Mouse (Mus musculus): ENCODE results near the gene Nt5dc3. TPM values are rescaled to one million over a fixed set of nuclear protein-coding genes. Genes with fewer than 3 reads are reported as not detected.
A peak's percentile ranks its signal among the peaks of the same experiment; 100 is the strongest.

Nt5dc3 gene
- 14.3 and 16.5 TPM in 2 replicates for total RNA-seq (2014; fragmentation: Nextera tagmentation)
- 6.6 and 7.1 TPM in 2 replicates for total RNA-seq (2017)
- 7.6 and 13.0 TPM in 2 replicates for polyA plus RNA-seq (2012)

- peak within 1 kb of the TSS; percentile 92 for H3K4me3 ChIP-seq (ENCODE audit: low read depth, low read length)
- no peaks in the 10 kb centered on the region for H3K9me3 ChIP-seq (replicated peaks)
- no peak for TF ChIP-seq GATA1 (IDR thresholded peaks at IDR 0.05; ENCODE audit: borderline replicate concordance, low read length)
- no peak for TF ChIP-seq POLR2AphosphoS5 (IDR thresholded peaks at IDR 0.05; ENCODE audit: insufficient replicate concordance, low read depth, low read length)
- TF ChIP-seq GATA2 (IDR thresholded peaks at IDR 0.05; ENCODE audit: borderline replicate concordance, low read depth, low read length) = no peak
- TF ChIP-seq CTCF (IDR thresholded peaks at IDR 0.05; ENCODE audit: low read depth, low read length) = no peak
- no peak for TF ChIP-seq TAL1 (conservative IDR thresholded peaks at IDR 0.05; ENCODE audit: low read depth, low read length)
- DNase-seq (ENCODE audit: low spot score) (peak; percentile 85), ATAC-seq (ENCODE audit: extremely low read depth, insufficient number of reproducible peaks, low FRiP score, poor library complexity, severe bottlenecking) (peak; percentile 86)
- H3K27me3 ChIP-seq (ENCODE audit: insufficient read depth, low read length) = no peaks in the 10 kb centered on the region
- H3K4me1 ChIP-seq (ENCODE audit: insufficient read depth, low read depth, low read length) = peaks cover 53% of the 10 kb centered on the region
- peaks cover 10% of the 10 kb centered on the region for H3K36me3 ChIP-seq (replicated peaks)
These were observed at the start of gene Nt5dc3 for GRCm38 (mm10) chr10:86778398-86779116. Gene Nt5dc3 (plus strand): TSS chr10:86779005.

- TF ChIP-seq GATA2 (IDR thresholded peaks at IDR 0.05; ENCODE audit: borderline replicate concordance, low read depth, low read length) (no peak), CTCF (IDR thresholded peaks at IDR 0.05; ENCODE audit: low read depth, low read length) (peak; percentile 27; the same call in 1 of the 2 replicates), GATA1 (IDR thresholded peaks at IDR 0.05; ENCODE audit: borderline replicate concordance, low read length) (no peak), TAL1 (conservative IDR thresholded peaks at IDR 0.05; ENCODE audit: low read depth, low read length) (no peak), POLR2AphosphoS5 (IDR thresholded peaks at IDR 0.05; ENCODE audit: insufficient replicate concordance, low read depth, low read length) (no peak)
- H3K36me3 ChIP-seq (replicated peaks) = no peaks in the 10 kb centered on the region
- H3K4me3 ChIP-seq (ENCODE audit: low read depth, low read length) = no peak overlapping the region
- ATAC-seq (ENCODE audit: extremely low read depth, insufficient number of reproducible peaks, low FRiP score, poor library complexity, severe bottlenecking) (0 out of 2 replicates have a peak, but pooled peaks have one; percentile 22), DNase-seq (ENCODE audit: low spot score) (peak; percentile 32)
- no peaks in the 10 kb centered on the region for H3K9me3 ChIP-seq (replicated peaks)
- no peaks in the 10 kb centered on the region for H3K4me1 ChIP-seq (ENCODE audit: insufficient read depth, low read depth, low read length)
- no peaks in the 10 kb centered on the region; the same call in 1 of the 2 replicates for H3K27me3 ChIP-seq (ENCODE audit: insufficient read depth, low read length)
These were observed 47.8 kb upstream of the Nt5dc3 start for GRCm38 (mm10) chr10:86730823-86731499.

GRCm38 (mm10) chr10:86731500-86731863 lies 47.3 kb upstream of the Nt5dc3 start:
- H3K4me3 ChIP-seq (ENCODE audit: low read depth, low read length) = no peak overlapping the region
- H3K9me3 ChIP-seq (replicated peaks) = no peaks in the 10 kb centered on the region
- TF ChIP-seq CTCF (IDR thresholded peaks at IDR 0.05; ENCODE audit: low read depth, low read length) (no peak), POLR2AphosphoS5 (IDR thresholded peaks at IDR 0.05; ENCODE audit: insufficient replicate concordance, low read depth, low read length) (no peak), GATA1 (IDR thresholded peaks at IDR 0.05; ENCODE audit: borderline replicate concordance, low read length) (no peak), GATA2 (IDR thresholded peaks at IDR 0.05; ENCODE audit: borderline replicate concordance, low read depth, low read length) (no peak), TAL1 (conservative IDR thresholded peaks at IDR 0.05; ENCODE audit: low read depth, low read length) (no peak)
- no peaks in the 10 kb centered on the region for H3K36me3 ChIP-seq (replicated peaks)
- H3K4me1 ChIP-seq (ENCODE audit: insufficient read depth, low read depth, low read length) = no peaks in the 10 kb centered on the region
- DNase-seq (ENCODE audit: low spot score) (no peak), ATAC-seq (ENCODE audit: extremely low read depth, insufficient number of reproducible peaks, low FRiP score, poor library complexity, severe bottlenecking) (no peak)
- H3K27me3 ChIP-seq (ENCODE audit: insufficient read depth, low read length) = no peaks in the 10 kb centered on the region; the same call in 1 of the 2 replicates

- no peak for DNase-seq (ENCODE audit: low spot score)
- Histone ChIP-seq H3K9me3 (replicated peaks) (no peaks in the 10 kb centered on the region), H3K27me3 (ENCODE audit: insufficient read depth, low read length) (no peaks in the 10 kb centered on the region; the same call in 1 of the 2 replicates), H3K36me3 (replicated peaks) (no peaks in the 10 kb centered on the region), H3K4me1 (ENCODE audit: insufficient read depth, low read depth, low read length) (no peaks in the 10 kb centered on the region), H3K4me3 (ENCODE audit: low read depth, low read length) (no peak overlapping the region)
- ATAC-seq (ENCODE audit: extremely low read depth, insufficient number of reproducible peaks, low FRiP score, poor library complexity, severe bottlenecking) = no peak
- TF ChIP-seq CTCF (IDR thresholded peaks at IDR 0.05; ENCODE audit: low read depth, low read length) (no peak), GATA2 (IDR thresholded peaks at IDR 0.05; ENCODE audit: borderline replicate concordance, low read depth, low read length) (no peak), GATA1 (IDR thresholded peaks at IDR 0.05; ENCODE audit: borderline replicate concordance, low read length) (no peak), TAL1 (conservative IDR thresholded peaks at IDR 0.05; ENCODE audit: low read depth, low read length) (no peak)
These were observed 43.8 kb upstream of the Nt5dc3 start for GRCm38 (mm10) chr10:86735036-86735435.

- Histone ChIP-seq H3K4me3 (ENCODE audit: low read depth, low read length) (no peak overlapping the region), H3K9me3 (replicated peaks) (no peaks in the 10 kb centered on the region), H3K4me1 (ENCODE audit: insufficient read depth, low read depth, low read length) (no peaks in the 10 kb centered on the region), H3K36me3 (replicated peaks) (no peaks in the 10 kb centered on the region), H3K27me3 (ENCODE audit: insufficient read depth, low read length) (peaks cover 3% of the 10 kb centered on the region; the same call in 1 of the 2 replicates)
- ATAC-seq (ENCODE audit: extremely low read depth, insufficient number of reproducible peaks, low FRiP score, poor library complexity, severe bottlenecking) = no peak
- TF ChIP-seq TAL1 (conservative IDR thresholded peaks at IDR 0.05; ENCODE audit: low read depth, low read length) = no peak
- no peak for TF ChIP-seq GATA2 (IDR thresholded peaks at IDR 0.05; ENCODE audit: borderline replicate concordance, low read depth, low read length)
- no peak for TF ChIP-seq CTCF (IDR thresholded peaks at IDR 0.05; ENCODE audit: low read depth, low read length)
- no peak for TF ChIP-seq GATA1 (IDR thresholded peaks at IDR 0.05; ENCODE audit: borderline replicate concordance, low read length)
- no peak for TF ChIP-seq POLR2AphosphoS5 (IDR thresholded peaks at IDR 0.05; ENCODE audit: insufficient replicate concordance, low read depth, low read length)
- no peak for DNase-seq (ENCODE audit: low spot score)
These were observed 35.9 kb upstream of the Nt5dc3 start for GRCm38 (mm10) chr10:86742918-86743317.

GRCm38 (mm10) chr10:86744306-86744705 lies 34.5 kb upstream of the Nt5dc3 start:
- no peak for TF ChIP-seq TAL1 (conservative IDR thresholded peaks at IDR 0.05; ENCODE audit: low read depth, low read length)
- no peak for TF ChIP-seq CTCF (IDR thresholded peaks at IDR 0.05; ENCODE audit: low read depth, low read length)
- no peak for TF ChIP-seq GATA1 (IDR thresholded peaks at IDR 0.05; ENCODE audit: borderline replicate concordance, low read length)
- no peak for TF ChIP-seq GATA2 (IDR thresholded peaks at IDR 0.05; ENCODE audit: borderline replicate concordance, low read depth, low read length)
- no peak for TF ChIP-seq POLR2AphosphoS5 (IDR thresholded peaks at IDR 0.05; ENCODE audit: insufficient replicate concordance, low read depth, low read length)
- Histone ChIP-seq H3K4me3 (ENCODE audit: low read depth, low read length) (no peak overlapping the region), H3K27me3 (ENCODE audit: insufficient read depth, low read length) (peaks cover 3% of the 10 kb centered on the region; the same call in 1 of the 2 replicates), H3K4me1 (ENCODE audit: insufficient read depth, low read depth, low read length) (no peaks in the 10 kb centered on the region), H3K36me3 (replicated peaks) (no peaks in the 10 kb centered on the region), H3K9me3 (replicated peaks) (no peaks in the 10 kb centered on the region)
- no peak for DNase-seq (ENCODE audit: low spot score)
- no peak for ATAC-seq (ENCODE audit: extremely low read depth, insufficient number of reproducible peaks, low FRiP score, poor library complexity, severe bottlenecking)

All from G1E (cell line).